Mouse (Mus musculus): ENCODE results near the gene Aars2. TPM values are rescaled to one million over a fixed set of nuclear protein-coding genes. Genes with fewer than 3 reads are reported as not detected.

Gene Aars2
- polyA plus RNA-seq (2015; fragmentation: Nextera tagmentation; extraction: Ambion mirVana) = 17.1 and 18.2 TPM in 2 replicates

DNA sequence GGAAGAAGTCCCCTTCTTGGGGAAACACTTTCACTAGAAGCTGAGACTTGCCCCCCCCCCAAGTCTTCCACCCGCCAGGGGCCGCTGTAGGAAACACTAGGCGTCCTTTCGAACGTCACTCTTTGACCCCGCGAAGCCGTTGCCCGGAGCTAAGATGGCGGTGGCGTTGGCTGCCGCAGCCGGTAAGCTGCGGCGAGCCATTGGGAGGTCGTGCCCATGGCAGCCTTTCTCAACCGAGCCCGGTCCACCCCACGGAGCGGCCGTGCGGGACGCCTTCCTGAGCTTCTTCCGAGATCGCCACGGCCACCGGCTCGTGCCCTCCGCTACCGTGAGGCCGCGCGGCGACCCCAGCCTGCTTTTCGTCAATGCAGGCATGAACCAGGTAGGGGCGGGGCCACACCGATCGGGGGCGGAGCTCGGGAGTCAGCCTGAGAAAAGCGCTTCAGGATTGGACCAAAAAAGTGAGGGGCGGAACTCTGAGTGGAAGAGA lies at the start of gene Aars2:
Aars2 (plus strand) TSS at position 142 of the 490 bp plus-strand sequence.
- Histone ChIP-seq H3K27ac (replicated peaks) (peak within 1 kb of the TSS; percentile 91), H3K4me2 (peak within 1 kb of the TSS; percentile 45), H3K27me3 (no peaks in the 10 kb centered on the region), H3K36me3 (peaks cover 25% of the 10 kb centered on the region), H3K4me1 (replicated peaks) (peaks cover 14% of the 10 kb centered on the region), H3K4me3 (peak within 1 kb of the TSS; percentile 67), H3K9me3 (no peaks in the 10 kb centered on the region), H3K9ac (peak within 1 kb of the TSS; percentile 80)
- WGBS = under 1% methylated on average over 42 of the region's 42 CpGs
- ATAC-seq (ENCODE audit: low read depth) = peak; percentile 92

DNA sequence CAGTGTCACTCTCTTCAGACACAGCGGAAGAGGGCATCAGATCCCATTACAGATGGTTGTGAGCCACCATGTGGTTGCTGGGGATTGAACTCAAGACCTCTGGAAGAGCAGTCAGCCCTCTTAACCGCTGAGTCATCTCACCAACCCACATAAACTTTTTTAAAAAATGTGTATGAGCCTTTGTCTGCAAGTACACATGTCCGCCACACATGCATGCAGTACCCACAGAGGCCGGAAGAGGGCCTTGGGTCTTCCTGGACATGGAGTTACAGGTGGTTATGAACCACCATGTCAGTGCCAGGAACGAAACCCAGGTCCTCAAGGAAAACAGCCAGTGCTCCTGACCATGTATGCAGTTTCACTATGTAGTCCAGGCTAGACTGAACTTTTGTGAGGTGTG lies 49.2 kb upstream of the Aars2 start:
- H3K4me3 ChIP-seq = no peak overlapping the region
- H3K4me2 ChIP-seq = no peak overlapping the region
- no peaks in the 10 kb centered on the region for H3K27me3 ChIP-seq
- H3K36me3 ChIP-seq = no peaks in the 10 kb centered on the region
- H3K4me1 ChIP-seq (replicated peaks) = peaks cover 14% of the 10 kb centered on the region
- no peak overlapping the region for H3K9ac ChIP-seq
- no peak for ATAC-seq (ENCODE audit: low read depth)
- no peak overlapping the region; the same call in 1 of the 2 replicates for H3K27ac ChIP-seq (replicated peaks)
- H3K9me3 ChIP-seq = no peaks in the 10 kb centered on the region
- WGBS = 92% methylated on average over 5 of the region's 5 CpGs

DNA sequence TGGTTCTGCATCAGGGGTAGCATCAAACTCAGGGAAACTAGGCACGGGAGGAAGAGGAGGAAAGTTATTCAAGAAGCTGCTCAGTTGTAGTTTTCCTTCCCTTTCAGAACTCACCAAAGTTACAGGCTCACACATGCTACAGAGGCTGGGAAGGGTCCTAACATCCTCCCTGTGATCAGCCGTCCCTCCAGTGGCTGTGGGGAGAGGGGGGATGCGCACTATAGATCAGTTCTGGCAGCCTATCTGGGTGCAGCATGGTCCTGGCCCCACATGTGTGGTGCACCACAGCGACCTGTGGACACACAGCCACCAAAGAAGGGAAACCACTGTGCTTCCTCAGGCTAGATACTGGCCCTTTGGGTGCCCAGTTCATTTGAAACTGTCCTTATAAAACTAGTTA lies 48.1 kb upstream of the Aars2 start:
- ATAC-seq (ENCODE audit: low read depth) = no peak
- Histone ChIP-seq H3K36me3 (no peaks in the 10 kb centered on the region), H3K27ac (replicated peaks) (no peak overlapping the region), H3K4me1 (replicated peaks) (peaks cover 14% of the 10 kb centered on the region), H3K9me3 (no peaks in the 10 kb centered on the region), H3K4me2 (no peak overlapping the region), H3K4me3 (no peak overlapping the region), H3K9ac (no peak overlapping the region), H3K27me3 (no peaks in the 10 kb centered on the region)
- WGBS = 88% methylated on average over 4 of the region's 4 CpGs

DNA sequence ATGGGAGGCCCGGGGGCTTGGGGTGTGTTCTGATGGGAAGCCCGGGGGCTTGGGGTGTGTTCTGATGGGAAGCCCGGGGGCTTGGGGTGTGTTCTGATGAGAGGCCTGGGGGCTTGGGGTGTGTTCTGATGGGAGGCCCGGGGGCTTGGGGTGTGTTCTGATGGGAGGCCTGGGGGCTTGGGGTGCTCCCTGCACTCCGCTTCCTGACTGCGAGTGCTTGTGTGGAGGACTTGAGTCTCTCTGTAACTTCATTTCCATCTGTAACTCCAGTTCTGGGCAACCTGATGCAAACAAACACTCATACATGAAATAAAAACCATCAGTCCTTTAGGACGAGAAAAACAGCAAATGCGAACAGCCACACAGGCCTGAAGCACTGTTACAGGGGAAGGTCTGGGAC lies 47.6 kb upstream of the Aars2 start:
- Histone ChIP-seq H3K4me2 (no peak overlapping the region), H3K27me3 (no peaks in the 10 kb centered on the region), H3K36me3 (no peaks in the 10 kb centered on the region), H3K4me3 (no peak overlapping the region), H3K9ac (no peak overlapping the region), H3K4me1 (replicated peaks) (peaks cover 14% of the 10 kb centered on the region), H3K27ac (replicated peaks) (no peak overlapping the region), H3K9me3 (no peaks in the 10 kb centered on the region)
- ATAC-seq (ENCODE audit: low read depth) = no peak
- 91% methylated on average over 8 of the region's 8 CpGs for WGBS

DNA sequence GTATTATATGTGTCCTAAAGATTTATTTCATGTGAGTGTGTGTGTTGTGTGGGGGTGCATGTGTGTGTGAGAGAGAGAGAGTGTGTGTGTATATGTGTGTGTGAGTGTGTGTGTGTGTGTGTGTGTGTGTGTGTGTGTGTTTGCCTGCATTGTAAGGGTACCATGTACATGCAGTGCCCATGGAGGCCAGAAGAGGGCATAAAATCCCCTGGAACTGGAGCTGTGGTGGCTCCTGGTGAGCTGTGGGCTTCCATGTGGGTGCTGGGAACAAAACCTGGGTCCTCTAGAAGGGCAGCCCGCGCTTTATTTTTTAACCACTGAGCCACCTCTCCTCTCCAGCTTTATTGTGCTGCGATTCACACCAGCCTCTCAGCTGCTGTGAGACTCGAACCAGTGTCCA lies 44.1 kb upstream of the Aars2 start:
- H3K4me3 ChIP-seq = no peak overlapping the region
- H3K9ac ChIP-seq = no peak overlapping the region
- 92% methylated on average over 4 of the region's 4 CpGs for WGBS
- ATAC-seq (ENCODE audit: low read depth) = no peak
- H3K27ac ChIP-seq (replicated peaks) = no peak overlapping the region
- H3K36me3 ChIP-seq = no peaks in the 10 kb centered on the region
- H3K9me3 ChIP-seq = peaks cover 4% of the 10 kb centered on the region; the same call in 1 of the 2 replicates
- no peaks in the 10 kb centered on the region for H3K27me3 ChIP-seq
- H3K4me1 ChIP-seq (replicated peaks) = peaks cover under 1% of the 10 kb centered on the region; the same call in 1 of the 2 replicates
- no peak overlapping the region for H3K4me2 ChIP-seq

DNA sequence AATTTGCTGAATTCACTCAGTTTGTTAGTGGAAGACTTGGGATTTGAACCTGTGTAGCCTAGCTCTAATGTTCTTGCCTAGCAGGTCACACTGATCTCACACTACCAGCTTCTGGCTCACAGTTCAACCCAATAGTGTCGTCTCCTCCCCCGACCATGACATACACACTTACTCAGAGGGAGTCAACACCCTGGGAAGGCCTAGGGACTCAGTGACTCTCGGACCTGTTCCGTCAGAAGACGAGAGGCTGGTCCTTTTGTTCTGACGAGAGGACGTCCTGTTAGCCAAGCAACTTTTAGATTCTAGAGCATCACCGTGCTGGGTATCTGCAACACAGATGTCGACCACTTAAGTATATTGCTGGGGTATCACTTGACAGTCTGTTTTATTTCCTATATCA lies 42.4 kb upstream of the Aars2 start:
- WGBS = 86% methylated on average over 9 of the region's 9 CpGs
- H3K27ac ChIP-seq (replicated peaks) = no peak overlapping the region
- no peaks in the 10 kb centered on the region for H3K36me3 ChIP-seq

DNA sequence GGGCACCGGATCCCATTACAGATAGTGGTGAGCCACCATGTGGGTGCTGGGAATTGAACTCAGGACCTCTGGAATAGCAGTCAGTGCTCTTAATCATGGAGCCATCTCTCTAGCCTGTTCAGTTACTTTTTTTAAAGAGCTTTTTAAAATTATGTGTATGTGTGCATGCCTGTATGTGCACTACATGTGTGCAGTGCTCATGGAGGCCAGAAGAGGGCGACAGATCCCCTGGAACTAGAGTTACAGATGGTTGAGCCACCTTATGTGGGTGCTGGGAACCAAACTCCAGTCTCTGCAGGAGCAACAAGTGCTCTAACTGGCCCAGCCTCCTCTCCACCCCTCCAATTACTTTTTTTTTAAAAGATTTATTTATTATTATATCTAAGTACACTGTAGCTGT lies 39.9 kb upstream of the Aars2 start:
- ATAC-seq (ENCODE audit: low read depth) = no peak
- WGBS = 62% methylated on average over 2 of the region's 2 CpGs
- peaks cover 4% of the 10 kb centered on the region; the same call in 1 of the 2 replicates for H3K9me3 ChIP-seq

More for the DNA sequence above, 42.4 kb upstream of the Aars2 start:
- Histone ChIP-seq H3K4me2 (no peak overlapping the region), H3K4me3 (no peak overlapping the region), H3K9me3 (peaks cover 4% of the 10 kb centered on the region; the same call in 1 of the 2 replicates), H3K9ac (no peak overlapping the region), H3K27me3 (no peaks in the 10 kb centered on the region), H3K4me1 (replicated peaks) (no peaks in the 10 kb centered on the region)
- no peak for ATAC-seq (ENCODE audit: low read depth)

DNA sequence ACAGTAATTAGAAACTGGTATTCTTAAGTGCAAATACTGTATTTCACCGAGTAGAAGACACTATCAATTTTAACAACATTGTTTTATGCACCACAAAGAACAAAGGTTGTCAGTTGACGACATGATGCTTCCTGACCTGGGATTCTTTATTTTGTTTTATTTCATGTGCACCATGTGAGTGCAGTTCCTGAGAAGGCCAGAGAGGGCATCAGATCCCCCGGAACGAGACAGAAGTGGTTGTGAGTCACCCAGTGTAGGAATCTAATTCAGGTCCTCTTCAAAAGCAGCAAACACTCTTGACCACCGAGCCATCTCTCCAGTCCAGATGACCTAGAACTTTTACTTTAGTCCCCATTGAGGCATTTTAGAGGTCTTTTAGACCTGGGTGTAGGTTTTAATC lies 38.3 kb upstream of the Aars2 start:
- 0 out of 2 replicates have a peak, but pooled peaks cover 3% of the 10 kb centered on the region for H3K27me3 ChIP-seq
- H3K9me3 ChIP-seq = peaks cover 4% of the 10 kb centered on the region; the same call in 1 of the 2 replicates
- WGBS = 83% methylated on average over 5 of the region's 5 CpGs
- H3K4me1 ChIP-seq (replicated peaks) = no peaks in the 10 kb centered on the region
- ATAC-seq (ENCODE audit: low read depth) = no peak
- H3K36me3 ChIP-seq = no peaks in the 10 kb centered on the region
- no peak overlapping the region for H3K9ac ChIP-seq
- H3K4me3 ChIP-seq = no peak overlapping the region
- no peak overlapping the region for H3K27ac ChIP-seq (replicated peaks)
- H3K4me2 ChIP-seq = no peak overlapping the region

More for the DNA sequence above, 39.9 kb upstream of the Aars2 start:
- H3K4me1 ChIP-seq (replicated peaks) = no peaks in the 10 kb centered on the region
- no peak overlapping the region for H3K4me2 ChIP-seq
- no peak overlapping the region for H3K4me3 ChIP-seq
- H3K9ac ChIP-seq = no peak overlapping the region
- no peak overlapping the region for H3K27ac ChIP-seq (replicated peaks)
- no peaks in the 10 kb centered on the region for H3K36me3 ChIP-seq
- no peaks in the 10 kb centered on the region for H3K27me3 ChIP-seq

DNA sequence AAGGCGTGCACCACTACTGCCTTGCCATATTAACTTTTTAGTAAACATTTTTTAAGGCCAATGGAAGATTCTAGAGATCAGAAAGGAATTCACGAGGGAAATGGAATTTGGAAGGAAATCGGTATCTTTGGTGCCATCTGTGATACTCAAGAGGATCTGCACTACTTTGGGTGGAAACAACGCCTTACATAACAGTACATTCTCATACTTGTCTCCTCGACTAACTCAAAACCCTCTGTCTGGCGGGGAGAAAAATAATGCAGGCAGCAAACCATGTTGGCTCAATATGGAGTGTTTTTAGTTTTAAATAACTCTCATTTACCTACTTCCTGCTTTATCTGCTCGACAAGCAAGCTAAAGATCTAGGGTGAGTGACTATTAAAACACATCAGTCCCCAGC lies 35.9 kb upstream of the Aars2 start:
- 91% methylated on average over 7 of the region's 7 CpGs for WGBS
- Histone ChIP-seq H3K36me3 (no peaks in the 10 kb centered on the region), H3K4me2 (no peak overlapping the region), H3K27ac (replicated peaks) (no peak overlapping the region), H3K9me3 (peaks cover 4% of the 10 kb centered on the region; the same call in 1 of the 2 replicates), H3K4me1 (replicated peaks) (peaks cover 10% of the 10 kb centered on the region), H3K9ac (no peak overlapping the region), H3K4me3 (no peak overlapping the region), H3K27me3 (peaks cover 9% of the 10 kb centered on the region)
- ATAC-seq (ENCODE audit: low read depth) = no peak

DNA sequence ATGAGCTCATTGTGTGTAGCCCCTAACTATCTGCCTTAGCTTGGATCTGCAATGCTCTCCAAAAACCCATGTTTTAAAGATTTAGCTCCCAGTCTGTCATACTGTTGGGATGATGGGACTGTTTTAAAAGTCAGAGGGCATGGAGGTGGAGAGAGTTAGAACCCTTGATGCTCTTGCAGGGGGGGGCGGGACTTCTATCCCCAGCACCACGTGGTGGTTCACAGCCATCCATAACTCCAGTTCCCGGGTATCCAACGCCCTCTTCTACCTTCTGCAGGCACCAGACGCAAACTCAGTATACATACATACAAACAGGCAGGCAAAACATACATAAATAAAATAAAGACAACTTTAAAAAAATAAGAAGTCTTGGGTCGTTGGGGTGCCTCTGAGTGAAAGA lies 33.0 kb upstream of the Aars2 start:
- peaks cover 29% of the 10 kb centered on the region for H3K27me3 ChIP-seq
- no peak for ATAC-seq (ENCODE audit: low read depth)
- H3K4me3 ChIP-seq = no peak overlapping the region
- no peak overlapping the region for H3K27ac ChIP-seq (replicated peaks)
- no peaks in the 10 kb centered on the region for H3K9me3 ChIP-seq
- no peak overlapping the region for H3K9ac ChIP-seq
- H3K4me2 ChIP-seq = no peak overlapping the region
- H3K4me1 ChIP-seq (replicated peaks) = peaks cover 14% of the 10 kb centered on the region
- WGBS = 74% methylated on average over 6 of the region's 6 CpGs
- no peaks in the 10 kb centered on the region for H3K36me3 ChIP-seq

DNA sequence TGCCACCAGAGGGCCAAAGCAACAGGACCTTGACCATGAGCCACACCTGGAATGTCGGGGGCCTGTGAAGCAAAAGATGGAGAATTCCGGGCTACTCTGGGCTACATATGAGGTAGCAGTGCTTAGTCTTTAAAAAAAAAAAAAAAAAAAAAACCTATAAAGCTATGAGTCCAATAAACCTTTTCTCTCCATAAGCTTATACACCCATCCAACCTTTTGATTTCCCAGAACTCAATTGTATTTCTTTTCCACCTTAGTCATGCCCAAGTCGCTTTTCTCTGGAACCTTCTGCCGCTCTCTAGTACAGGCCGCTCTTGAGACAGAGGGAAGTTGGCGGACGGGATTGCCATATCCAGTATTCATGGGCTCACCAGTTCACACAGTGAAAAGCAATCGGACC lies 32.5 kb upstream of the Aars2 start:
- H3K9ac ChIP-seq = peak overlapping the region; percentile 66; the same call in 1 of the 2 replicates
- peak overlapping the region; percentile 43 for H3K4me3 ChIP-seq
- peak overlapping the region; percentile 69 for H3K4me2 ChIP-seq
- no peak overlapping the region for H3K27ac ChIP-seq (replicated peaks)
- H3K36me3 ChIP-seq = no peaks in the 10 kb centered on the region
- no peaks in the 10 kb centered on the region for H3K9me3 ChIP-seq
- 71% methylated on average over 8 of the region's 8 CpGs for WGBS
- H3K27me3 ChIP-seq = peaks cover 29% of the 10 kb centered on the region
- H3K4me1 ChIP-seq (replicated peaks) = peaks cover 14% of the 10 kb centered on the region
- peak; percentile 48; the same call in 1 of the 2 replicates for ATAC-seq (ENCODE audit: low read depth)

DNA sequence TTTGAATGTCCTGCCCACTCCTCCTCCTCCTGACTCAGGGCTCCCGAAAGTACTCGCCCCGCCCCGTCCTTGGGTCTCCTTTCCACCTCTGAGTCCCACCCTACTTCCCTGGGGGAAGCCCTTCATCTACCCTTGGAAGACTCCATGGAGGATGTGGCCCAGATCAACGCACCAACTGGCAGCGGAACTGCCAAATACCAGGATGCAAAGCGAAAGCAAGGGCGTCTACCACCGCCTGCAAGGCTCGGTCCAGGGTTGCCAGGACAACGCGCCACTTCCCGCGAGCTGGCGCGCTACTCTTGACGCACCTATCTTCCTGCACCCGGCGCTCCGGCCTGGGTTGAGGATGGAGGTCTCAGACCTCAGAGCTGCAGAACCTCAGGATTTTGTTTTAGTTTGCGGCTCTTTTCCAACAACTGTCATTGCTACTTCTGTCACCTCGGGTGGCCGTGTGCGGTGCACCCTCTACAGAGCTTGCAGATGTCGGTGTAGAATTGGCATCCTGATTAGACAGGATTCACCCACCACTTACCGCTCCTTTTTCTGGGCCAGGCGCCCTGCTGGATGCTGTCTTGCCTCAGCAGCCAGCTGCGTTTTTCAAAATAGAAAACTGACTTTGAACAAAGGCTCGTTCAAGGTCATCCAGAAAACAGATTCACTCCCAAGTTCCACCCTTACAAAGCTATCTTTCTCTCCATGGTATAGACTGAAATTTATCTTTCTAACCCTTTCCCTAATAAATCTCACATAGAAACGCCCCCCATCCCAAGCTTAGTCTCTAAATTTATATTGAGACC lies 31.8 kb upstream of the Aars2 start, which contains the start of gene Spats1:
Spats1 (minus strand) TSS at position 747 of the 797 bp plus-strand sequence.
- peak within 1 kb of the TSS; percentile 59; the same call in 1 of the 2 replicates for H3K27ac ChIP-seq (replicated peaks)
- ATAC-seq (ENCODE audit: low read depth) = peak; percentile 84
- WGBS = 5% methylated on average over 30 of the region's 30 CpGs

More for the DNA sequence above, 31.8 kb upstream of the Aars2 start, which contains the start of gene Spats1:
- H3K27me3 ChIP-seq = peaks cover 29% of the 10 kb centered on the region
- no peaks in the 10 kb centered on the region for H3K9me3 ChIP-seq
- peaks cover 14% of the 10 kb centered on the region for H3K4me1 ChIP-seq (replicated peaks)
- H3K36me3 ChIP-seq = no peaks in the 10 kb centered on the region
- peak within 1 kb of the TSS; percentile 43 for H3K4me3 ChIP-seq
- H3K4me2 ChIP-seq = peak within 1 kb of the TSS; percentile 69
- peak within 1 kb of the TSS; percentile 66 for H3K9ac ChIP-seq

Data from neural tube, embryonic 13.5 days (tissue).